Mouse (Mus musculus): ENCODE measurements around the gene Rubcnl. TPM values are rescaled to one million over a fixed set of nuclear protein-coding genes. Genes with fewer than 3 reads are reported as not detected.

The Rubcnl gene
- total RNA-seq, 2 experiments from 2014 or later: 1.2 to 7.5 TPM

- 0 out of 2 replicates have a peak, but pooled peaks have one; percentile 44 for ATAC-seq (replicated peaks; ENCODE audit: low FRiP score, poor library complexity, severe bottlenecking)
Measured at GRCm38 (mm10) chr14:75064520-75064919, 48.7 kb downstream of the Rubcnl start.

- no peak for ATAC-seq (replicated peaks; ENCODE audit: low FRiP score, poor library complexity, severe bottlenecking)
Measured at GRCm38 (mm10) chr14:75065211-75065610, 49.4 kb downstream of the Rubcnl start.

GRCm38 (mm10) chr14:75068430-75069112 is 52.7 kb downstream of the Rubcnl start:
- no peak for ATAC-seq (replicated peaks; ENCODE audit: low FRiP score, poor library complexity, severe bottlenecking)

- no peak for ATAC-seq (replicated peaks; ENCODE audit: low FRiP score, poor library complexity, severe bottlenecking)
Measured at GRCm38 (mm10) chr14:75069356-75069979, 53.6 kb downstream of the Rubcnl start.

DNA sequence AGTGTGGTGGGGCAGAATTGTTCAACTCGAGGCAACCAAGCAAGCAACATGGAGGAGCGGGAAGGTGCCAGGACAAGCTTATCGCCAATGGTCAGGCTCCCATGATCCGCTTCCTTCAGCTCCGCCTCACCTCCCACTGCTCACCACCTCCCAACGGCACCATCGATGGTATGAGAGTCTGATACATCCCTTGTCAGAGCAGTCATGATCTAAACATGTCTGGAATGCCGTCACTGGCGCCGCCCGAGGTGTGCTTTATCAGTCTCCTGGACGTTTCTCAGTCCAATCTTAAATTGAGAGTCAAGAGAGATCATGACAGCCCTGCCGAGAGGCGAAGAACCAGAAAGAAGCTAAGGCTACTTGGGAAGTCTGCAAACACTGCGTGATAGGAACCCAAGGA is 55.3 kb downstream of the Rubcnl start:
- no peak for ATAC-seq (replicated peaks; ENCODE audit: low FRiP score, poor library complexity, severe bottlenecking)

DNA sequence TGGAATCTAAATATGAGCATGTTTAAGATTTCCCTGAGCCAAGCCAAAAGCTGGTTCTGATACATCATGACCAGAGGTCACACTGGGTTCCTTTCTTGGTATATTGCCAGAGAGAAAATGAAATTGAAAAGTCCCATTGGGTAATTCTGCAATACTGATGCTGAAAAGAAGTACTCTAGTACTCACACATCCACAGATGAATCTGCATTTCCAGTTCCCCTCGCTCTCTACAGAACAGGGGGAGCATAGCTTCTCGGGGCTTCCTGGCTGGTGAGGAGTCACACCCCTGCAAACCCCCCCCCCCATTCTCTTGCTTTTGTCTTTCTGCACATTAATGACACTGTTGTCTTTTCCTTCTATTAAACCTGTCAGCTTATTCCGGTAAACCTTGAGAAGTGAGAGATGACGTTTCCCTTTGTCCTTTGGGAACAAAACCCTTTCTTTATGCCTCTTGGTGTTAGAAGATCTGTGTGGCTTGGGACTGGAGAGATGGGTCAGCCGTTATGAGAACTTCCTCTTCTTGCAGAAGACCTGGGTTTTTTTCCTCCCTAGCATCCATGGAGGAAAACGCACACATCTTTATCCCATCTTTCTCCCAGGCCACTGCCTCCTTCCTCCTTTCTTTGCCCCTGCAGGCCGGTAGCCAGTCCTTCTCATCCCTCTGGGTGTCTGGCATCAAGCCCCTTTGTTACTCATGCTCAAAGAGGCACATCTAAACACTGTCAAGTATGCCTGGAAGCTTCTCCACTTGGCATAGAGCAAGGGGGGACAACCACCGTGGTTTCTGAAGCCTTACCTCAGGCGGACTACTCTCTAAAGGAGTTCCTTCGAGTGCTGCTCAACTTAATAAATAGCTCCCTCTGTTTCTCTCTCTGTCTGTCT is 59.7 kb downstream of the Rubcnl start:
- ATAC-seq (replicated peaks; ENCODE audit: low FRiP score, poor library complexity, severe bottlenecking): no peak

DNA sequence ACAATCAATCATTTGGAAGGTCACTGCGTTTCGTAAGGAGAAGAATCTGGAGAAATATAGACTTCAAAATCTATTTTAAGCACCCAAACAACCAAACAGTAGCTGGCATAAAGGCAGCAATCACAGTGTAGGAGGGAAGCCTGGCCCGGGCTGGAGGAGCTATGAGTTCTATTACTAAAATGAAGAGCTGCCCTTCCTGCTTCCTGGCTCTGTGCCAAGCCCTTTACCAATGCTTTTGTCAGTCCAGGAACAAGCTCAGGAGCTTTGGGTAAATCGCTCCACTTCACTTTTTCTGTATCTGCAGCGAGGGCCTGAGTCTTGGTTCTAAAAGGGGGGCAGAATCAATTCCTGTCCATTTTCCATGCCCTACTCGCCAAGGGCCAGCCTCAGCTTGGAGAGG is 62.1 kb downstream of the Rubcnl start:
- ATAC-seq (replicated peaks; ENCODE audit: low FRiP score, poor library complexity, severe bottlenecking): no peak

Other genes starting within 250 kb of the Rubcnl start
- gene Lrch1, start 68.2 kb upstream of the Rubcnl start, total RNA-seq (2015; ENCODE audit: low replicate concordance): 6.1 and 6.3 TPM in 2 replicates
- 4.4 and 11.2 TPM in 2 replicates for gene Lrch1, start 68.2 kb upstream of the Rubcnl start, total RNA-seq (2017; ENCODE audit: low replicate concordance)
- gene Lrrc63, start 114.9 kb downstream of the Rubcnl start, total RNA-seq (2015; ENCODE audit: low replicate concordance): not detected in 2 replicates
- 0.42 TPM in 1 of 2 replicates, not detected in the other for gene Lrrc63, start 114.9 kb downstream of the Rubcnl start, total RNA-seq (2017; ENCODE audit: low replicate concordance)
- gene Lcp1, start 115.1 kb downstream of the Rubcnl start, total RNA-seq (2015; ENCODE audit: low replicate concordance): 249 and 278 TPM in 2 replicates
- gene Lcp1, start 115.1 kb downstream of the Rubcnl start, total RNA-seq (2017; ENCODE audit: low replicate concordance): 130 and 135 TPM in 2 replicates
- not detected in 2 replicates for gene Cpb2, start 226.3 kb downstream of the Rubcnl start, total RNA-seq (2015; ENCODE audit: low replicate concordance)
- not detected in 2 replicates for gene Cpb2, start 226.3 kb downstream of the Rubcnl start, total RNA-seq (2017; ENCODE audit: low replicate concordance)

All from erythroblast, adult 5-6 weeks (primary cell).